Mouse (Mus musculus) left cerebral cortex, postnatal 14 days (tissue): ENCODE measurements at regions not wholly inside any gene's neighbourhood (a gene's known extent, or its start where the extent isn't known, plus 50 kb on each side); places are given as distances from the start of the nearest gene placed in this dataset.
"Not testable (repeated sequence)": the region's sequence is repeated elsewhere in the genome, so short reads cannot be mapped to it uniquely, and the experiment has no call there.

Experiments
- DNase-seq, 2 experiments: peaks; one replicate each; pipeline ENCODE4 v3.0.0; 2021 to 2022; ENCODE audit warnings: low spot score in 2 of 2, mixed read lengths in 1 of 2
- intact Hi-C: fragments of 180-260 bp; cut with DNase I; formaldehyde crosslinking; loops from one replicate; pipeline ENCODE4 v1.15.1; 2025

GRCm38 (mm10) chr7:111191216-111191615, 108.4 kb upstream of the Eif4g2 start:
- intact Hi-C loops, result no loop called here

DNA sequence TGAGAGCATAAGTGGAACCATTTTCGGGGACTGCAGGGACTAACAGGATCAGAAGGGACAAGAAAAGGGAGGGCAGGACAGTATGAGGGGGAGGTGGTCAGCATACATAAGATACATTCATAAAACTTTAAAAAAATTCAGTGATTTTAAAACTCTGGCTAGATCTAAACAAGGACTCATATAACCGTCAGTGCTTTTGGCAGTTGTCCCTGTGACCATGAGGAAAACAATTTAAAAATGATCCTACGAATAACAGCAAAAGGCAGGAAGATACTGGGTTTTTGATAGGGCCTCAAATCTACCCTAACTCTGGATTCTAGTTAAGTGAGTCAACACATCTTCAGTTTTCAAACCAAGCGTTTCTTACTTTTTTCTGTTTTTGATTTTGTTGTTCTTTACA, 106.9 kb upstream of the Eif4g2 start:
- DNase-seq, result no peak
- intact Hi-C loops, result no loop called here

More at GRCm38 (mm10) chr7:111191216-111191615, 108.4 kb upstream of the Eif4g2 start:
- DNase-seq, result no peak

- DNase-seq, result no peak
- intact Hi-C loops, result no loop called here
Observed at GRCm38 (mm10) chr7:111185954-111186353, 103.1 kb upstream of the Eif4g2 start.

DNA sequence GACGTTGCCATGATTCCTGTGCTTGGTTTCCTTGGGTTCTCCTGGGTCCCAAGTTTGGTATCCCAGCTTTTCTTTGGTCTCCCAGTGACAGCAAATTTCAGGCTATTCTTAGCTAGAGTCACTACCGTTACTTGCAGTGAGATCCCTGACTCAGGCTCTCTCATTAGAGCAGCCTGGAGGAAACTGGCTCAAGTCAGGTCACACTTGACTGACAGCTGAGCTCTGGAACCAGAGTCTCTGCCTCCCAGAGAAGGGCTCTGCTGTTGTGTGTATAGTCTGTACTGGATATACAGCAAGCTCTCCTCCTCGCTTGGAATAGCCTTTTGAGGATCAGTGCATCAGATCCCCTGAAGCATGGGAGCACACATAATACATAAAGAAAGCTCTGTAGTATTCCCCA, 100.7 kb upstream of the Eif4g2 start:
- no peak for DNase-seq
- intact Hi-C loops, result loop anchor here (2.0 to 5.0 kb wide), 2 partner anchors 57 to 594 kb away; partner anchors contain the start of gene Galnt18

DNA sequence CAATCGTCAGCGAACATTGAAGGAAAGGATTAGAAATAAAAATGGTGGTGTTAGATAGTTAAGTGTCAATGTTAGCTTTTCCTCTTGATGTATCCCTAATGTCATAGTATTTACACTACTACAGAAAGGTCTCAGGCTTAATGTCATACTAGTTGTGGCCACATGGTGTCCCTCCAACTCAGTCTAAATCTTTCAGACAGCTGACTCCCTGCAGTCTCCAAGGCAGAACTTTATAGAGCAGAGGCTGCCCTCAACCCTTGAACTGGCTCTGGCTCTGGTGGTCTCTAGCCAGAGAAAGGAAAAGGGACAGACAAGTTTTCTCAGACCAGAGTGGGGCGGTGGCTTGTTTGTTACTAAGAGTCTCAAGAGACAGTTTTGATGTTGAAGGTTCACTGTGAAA, 99.5 kb upstream of the Eif4g2 start:
- peak; percentile 69 to 82 for DNase-seq
- intact Hi-C loops, result loop anchor here (2.0 to 5.0 kb wide), 2 partner anchors 58 to 595 kb away; partner anchors contain the start of gene Galnt18

GRCm38 (mm10) chr7:111179401-111180271, 96.8 kb upstream of the Eif4g2 start:
- intact Hi-C loops, result loop anchor here (2.0 to 5.0 kb wide), 2 partner anchors 598 to 789 kb away; partner anchors contain the start of gene Galnt18
- DNase-seq, result no peak

DNA sequence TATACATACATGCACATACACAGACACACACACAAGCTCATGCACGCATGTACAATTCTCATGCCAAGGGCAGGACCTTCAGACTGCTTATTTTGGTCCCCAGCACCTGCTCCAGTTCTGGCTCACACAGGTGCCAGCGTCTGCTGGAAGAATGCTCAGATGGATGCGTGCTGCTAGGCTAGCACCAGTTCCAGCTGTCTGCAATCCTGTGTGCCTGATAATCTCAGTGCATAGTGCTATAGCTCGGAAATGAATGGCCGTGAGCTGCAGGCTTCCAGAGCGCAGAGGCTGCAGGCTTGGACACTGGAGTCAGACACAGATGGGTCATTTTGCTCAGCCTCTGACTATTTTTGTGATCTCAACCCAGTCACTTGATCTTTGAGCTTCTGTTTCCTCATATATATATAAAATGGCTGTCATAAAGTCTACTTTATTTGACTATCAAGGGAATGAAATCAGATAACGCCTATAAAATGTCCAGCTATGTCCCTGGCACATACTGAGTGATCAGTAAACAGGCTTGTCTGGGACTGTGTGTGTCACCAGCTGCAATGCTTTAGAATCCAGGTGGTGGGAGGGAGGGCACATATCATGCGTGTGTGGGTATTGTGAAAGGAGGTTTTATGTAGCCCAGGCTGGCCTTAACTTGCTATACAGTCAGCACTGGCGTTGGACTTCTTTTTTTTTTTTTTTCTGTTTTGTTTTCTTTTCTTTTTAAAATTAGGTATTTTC, 91.7 kb upstream of the Eif4g2 start:
- intact Hi-C loops, result no loop called here
- no peak for DNase-seq

GRCm38 (mm10) chr7:111172061-111172460, 89.2 kb upstream of the Eif4g2 start:
- intact Hi-C loops, result no loop called here
- DNase-seq, result no peak

DNA sequence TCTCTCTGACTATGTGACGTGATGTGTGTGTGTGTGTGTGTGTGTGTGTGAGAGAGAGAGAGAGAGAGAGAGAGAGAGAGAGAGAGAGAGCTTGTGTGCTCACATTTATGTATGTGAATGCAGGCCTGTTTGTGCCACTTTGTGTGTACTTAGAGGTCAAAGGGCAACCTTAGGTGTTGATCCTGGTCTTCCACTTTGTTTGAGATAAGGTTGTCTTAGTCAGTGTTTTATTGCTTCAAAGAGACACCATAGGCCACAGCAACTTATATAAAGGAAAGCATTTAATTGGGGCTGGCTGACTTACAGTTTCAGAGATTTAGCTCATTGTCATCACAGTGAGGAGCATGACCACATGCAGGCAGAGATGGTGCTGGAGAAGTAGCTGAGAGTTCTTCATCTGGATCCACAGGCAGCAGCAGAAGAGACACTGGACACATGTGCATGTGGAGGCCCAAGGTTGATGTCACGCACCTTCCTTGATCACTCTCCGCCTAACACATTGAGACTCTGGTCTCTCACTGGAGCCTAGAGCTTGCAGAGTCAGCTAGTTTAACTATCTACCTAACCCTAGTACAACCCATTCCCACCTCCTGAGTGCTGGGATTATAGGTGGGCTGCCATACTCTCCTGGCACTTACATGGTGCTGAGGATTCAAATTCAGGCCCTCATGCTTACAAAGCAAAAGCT, 85.9 kb upstream of the Eif4g2 start:
- intact Hi-C loops, DNase-seq: not testable (repeated sequence)

DNA sequence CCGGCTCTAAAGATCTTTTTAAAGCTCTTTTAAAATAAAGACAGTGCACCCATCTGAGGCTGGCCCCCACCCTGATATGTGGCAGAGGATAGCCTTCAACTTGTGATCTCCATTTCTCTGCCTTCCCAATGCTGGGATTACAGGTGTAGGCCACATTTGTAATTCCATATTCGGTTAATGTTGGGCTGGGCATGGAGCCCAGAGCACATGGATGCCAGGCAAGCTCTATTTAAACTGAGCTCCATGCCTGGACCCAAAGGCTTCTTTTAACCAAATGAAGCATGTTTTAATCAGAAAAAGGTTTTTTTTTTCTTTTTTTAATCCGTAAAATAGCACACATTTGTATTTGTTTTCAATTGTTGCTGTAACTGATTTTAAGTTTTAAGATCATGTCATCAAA, 82.2 kb upstream of the Eif4g2 start:
- intact Hi-C loops, result no loop called here
- DNase-seq, result no peak

GRCm38 (mm10) chr7:111164276-111164675, 81.4 kb upstream of the Eif4g2 start:
- intact Hi-C loops, result no loop called here
- peak in 1 of 2 experiments; percentile 66 for DNase-seq

DNA sequence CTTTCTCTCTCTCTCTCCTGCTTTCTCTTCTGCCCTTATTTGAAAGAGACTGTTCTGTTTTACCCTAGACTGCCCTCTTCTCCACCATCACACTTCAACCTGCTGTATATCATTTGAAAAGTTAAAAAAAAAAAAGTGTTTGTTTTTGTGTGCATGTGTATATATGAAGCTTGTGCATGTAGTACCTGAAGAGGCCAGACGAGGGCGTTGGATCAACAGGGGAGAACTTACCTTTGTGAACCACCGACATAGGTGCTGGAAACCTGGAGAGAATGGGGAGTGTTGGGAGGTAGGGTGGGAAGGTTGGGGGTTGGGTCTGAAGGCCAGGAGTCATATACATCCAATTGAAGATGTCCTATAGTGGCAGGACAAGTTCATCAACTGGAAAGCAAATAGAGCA, 81.0 kb upstream of the Eif4g2 start:
- intact Hi-C loops, result no loop called here
- DNase-seq, result no peak

DNA sequence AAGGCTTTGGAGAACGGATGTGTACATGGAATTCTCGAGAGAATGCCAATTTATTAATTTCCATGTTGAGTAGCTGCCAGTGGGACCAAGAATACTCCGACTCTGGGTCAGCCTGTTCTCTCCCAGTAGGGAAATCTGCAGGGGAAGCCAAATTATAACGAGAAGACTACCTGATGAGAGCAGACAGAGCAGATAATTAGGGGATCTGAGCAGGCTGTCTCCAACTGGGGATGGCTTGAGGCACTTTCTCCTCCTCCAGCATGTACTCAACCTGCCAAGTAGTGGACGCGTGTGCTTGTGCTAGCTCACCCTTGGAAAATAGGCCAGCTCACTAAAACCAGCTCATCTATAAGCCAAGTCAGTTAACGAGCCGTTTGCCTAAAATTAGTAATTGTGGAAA, 80.5 kb upstream of the Eif4g2 start:
- intact Hi-C loops, result no loop called here

GRCm38 (mm10) chr7:111158791-111159286, 76.0 kb upstream of the Eif4g2 start:
- no peak for DNase-seq
- intact Hi-C loops, result loop anchor here (5.0 kb wide), 1 partner anchor 37 kb away; no protein-coding TSS in a partner anchor

More for the DNA sequence above, 80.5 kb upstream of the Eif4g2 start:
- no peak for DNase-seq

DNA sequence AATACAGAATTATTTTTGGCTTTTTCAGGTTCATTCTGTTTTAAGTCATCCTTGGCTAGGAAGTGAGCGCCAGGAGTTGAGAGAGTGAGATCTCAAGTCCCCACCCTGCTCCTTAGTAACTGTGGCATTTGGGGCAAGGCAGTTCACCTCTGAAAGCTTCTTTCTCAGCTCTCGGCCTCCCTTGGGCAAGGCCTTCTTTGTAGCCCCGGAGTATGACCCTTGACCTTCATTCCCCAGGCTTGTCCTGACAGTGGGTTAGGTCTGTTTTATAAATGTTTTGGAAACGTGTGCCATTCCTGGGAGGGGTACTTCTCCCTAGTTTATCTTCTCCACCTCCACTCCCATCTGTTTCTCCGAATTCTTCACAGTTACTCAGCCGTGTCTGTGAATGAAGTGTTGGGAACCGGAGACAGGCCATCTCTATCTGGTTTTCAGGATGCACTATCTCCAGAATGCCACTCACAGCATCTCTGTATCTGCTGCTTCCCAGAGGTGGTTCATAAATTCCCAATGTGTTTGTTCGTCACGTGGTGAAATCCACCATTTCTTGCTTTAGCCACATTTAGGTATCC, 75.0 kb upstream of the Eif4g2 start:
- intact Hi-C loops, result loop anchor here (5.0 kb wide), 1 partner anchor 36 kb away; no protein-coding TSS in a partner anchor
- no peak for DNase-seq

DNA sequence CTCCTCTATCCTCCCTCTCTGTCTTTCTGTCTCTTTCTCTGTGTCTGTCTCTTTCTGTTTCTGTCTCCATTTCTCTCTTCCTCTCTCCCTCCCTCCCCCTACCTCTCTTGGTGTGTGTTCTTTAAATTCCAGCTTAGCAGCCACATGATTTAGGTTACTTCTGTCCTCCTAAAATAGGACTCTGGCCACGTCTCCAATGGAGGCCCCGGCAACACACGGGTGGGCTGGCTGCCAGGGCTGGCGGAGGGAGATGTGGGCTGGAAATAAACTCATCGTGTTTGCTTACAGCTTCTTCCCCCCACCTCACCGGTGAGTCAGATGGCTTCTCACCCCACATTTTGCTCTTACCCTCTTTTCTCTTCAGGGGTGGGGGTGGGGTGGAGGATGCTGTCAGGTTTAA, 74.5 kb upstream of the Eif4g2 start:
- DNase-seq, result peak; percentile 81 to 91
- intact Hi-C loops, result loop anchor here (5.0 kb wide), 1 partner anchor 35 kb away; no protein-coding TSS in a partner anchor

GRCm38 (mm10) chr7:111156472-111157231, 73.8 kb upstream of the Eif4g2 start:
- intact Hi-C loops, result loop anchor here (5.0 kb wide), 1 partner anchor 34 kb away; no protein-coding TSS in a partner anchor
- DNase-seq, result peak in 1 of 2 experiments; percentile 50

DNA sequence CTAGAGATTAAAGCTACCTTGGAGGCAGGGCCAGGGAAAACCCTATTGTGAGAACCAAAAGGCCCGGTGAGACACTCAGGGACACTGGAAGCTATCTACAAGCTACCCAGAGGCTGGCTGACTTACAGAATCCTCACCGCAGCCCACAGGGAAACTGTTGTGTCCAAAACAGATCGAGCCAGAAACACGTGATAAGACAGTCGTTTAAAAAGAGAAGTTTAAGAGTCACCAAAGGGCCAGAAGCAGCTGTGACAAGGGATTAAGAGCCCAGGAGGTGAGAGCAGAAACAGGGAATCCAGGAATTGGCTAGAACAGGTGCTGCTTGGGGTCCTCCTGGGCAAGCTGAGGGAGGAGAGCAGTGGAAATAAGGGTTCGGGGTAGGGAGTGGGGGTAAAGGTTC, 73.2 kb upstream of the Eif4g2 start:
- DNase-seq, result peak in 1 of 2 experiments; percentile 35
- intact Hi-C loops, result loop anchor here (5.0 kb wide), 1 partner anchor 34 kb away; no protein-coding TSS in a partner anchor
